ENCODE assay signal across 30 mouse cellular contexts in the genomic region with DNA sequence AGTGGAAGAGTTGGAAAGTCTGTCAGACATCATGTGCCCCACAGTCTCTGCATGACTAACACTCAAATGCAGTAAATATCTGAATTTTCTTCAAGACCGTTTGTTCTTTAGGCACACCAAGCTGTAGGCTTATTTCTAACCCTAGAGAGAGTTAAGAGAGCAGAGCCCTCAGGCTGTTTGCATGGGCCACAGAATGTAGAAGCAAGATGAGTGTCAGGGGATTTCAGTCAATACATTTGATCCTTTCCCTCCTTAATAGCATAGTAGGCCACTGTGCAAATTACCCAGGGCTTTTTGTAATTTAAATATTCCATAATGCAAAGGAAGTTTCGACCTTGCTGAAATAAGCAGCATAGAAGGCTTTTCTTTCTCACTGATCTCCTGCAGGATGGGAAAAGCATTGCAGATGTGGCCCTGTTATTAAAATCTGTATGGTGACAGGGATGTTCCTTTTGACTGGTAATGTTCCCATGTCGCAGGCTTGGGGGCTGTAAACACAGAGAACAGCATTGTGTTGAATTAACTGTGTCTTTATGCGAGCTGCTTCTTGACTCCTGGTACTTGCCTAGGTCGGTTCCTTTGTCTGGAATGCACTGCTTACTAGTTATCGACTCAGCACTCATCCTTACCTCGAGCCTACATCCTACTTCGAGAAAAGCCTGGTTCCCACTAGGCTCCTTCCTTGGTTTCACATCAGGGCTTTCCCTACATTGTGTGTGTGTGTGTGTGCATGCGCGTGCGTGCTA. TPM values are rescaled to one million over a fixed set of nuclear protein-coding genes. Genes with fewer than 3 reads are reported as not detected.
DNase-seq lines count a peak whose midpoint lies in the region; ATAC-seq and TF ChIP-seq lines count a peak whose summit lies in the region.
"Had no signal": no experiment of that assay in that cellular context is flagged by ENCODE, and none has a peak within 500 bp of the region (broad histone marks: within the 10 kb centered on the region; RNA-seq: fewer than 3 reads in every experiment).

No protein-coding gene starts in this region.

- 0 out of 2 replicates have a peak, but pooled peaks have one; percentile 26 for ATAC-seq in forebrain, embryonic 11.5 days (replicated peaks; ENCODE audit: low FRiP score)
- no peak for ATAC-seq in forebrain, embryonic 12.5 days (ENCODE audit: low FRiP score)
- 0 out of 2 replicates have a peak, but pooled peaks have one; percentile 18 for ATAC-seq in midbrain, embryonic 11.5 days (ENCODE audit: low FRiP score)
- no peak for ATAC-seq in midbrain, embryonic 16.5 days
- ATAC-seq in CD4-positive, CD25-positive, alpha-beta regulatory T cell, adult 4 months = no peak
- ATAC-seq: forebrain, embryonic 15.5 days; Patski had no signal

- peaks cover 15% of the 10 kb centered on the region; the same call in 1 of the 2 replicates for H3K36me3 ChIP-seq in forebrain, embryonic 11.5 days (ENCODE audit: control insufficient read depth, insufficient read depth, low read length)
- peaks cover 29% of the 10 kb centered on the region for H3K36me3 ChIP-seq in forebrain, embryonic 12.5 days (replicated peaks)
- peaks cover 14% of the 10 kb centered on the region for H3K36me3 ChIP-seq in midbrain, embryonic 11.5 days (ENCODE audit: control insufficient read depth, insufficient read depth, low read length)
- H3K36me3 ChIP-seq in midbrain, embryonic 16.5 days (ENCODE audit: control insufficient read depth, insufficient read depth, low read length) = peaks cover 12% of the 10 kb centered on the region; the same call in 1 of the 2 replicates

- DNase-seq in forebrain, embryonic 11.5 days (ENCODE audit: low spot score) = no peak
- DNase-seq in layer of hippocampus, adult 2 months (ENCODE audit: low spot score in 2 of 2) = no peak
- no peak for DNase-seq in layer of hippocampus, adult 8-10 months (ENCODE audit: low spot score in 2 of 2)
- DNase-seq in midbrain, embryonic 11.5 days (ENCODE audit: low spot score, missing footprints) = peak; percentile 79
- DNase-seq in retina, postnatal 1 day = no peak
- DNase-seq: adrenal gland, postnatal 10 days; cerebellum, adult 11 months; cerebellum, adult 9-10 months; cerebellum, postnatal 36 days; embryo, embryonic 11 days; gastrocnemius, adult 2 months; heart, postnatal 10 days; kidney, adult 18-20 months; kidney, postnatal 4 days; layer of hippocampus, adult 9-11 months; liver; lung, embryonic 14.5 days; lung, postnatal 14 days; right cerebral cortex, adult 18-20 months; spleen, adult 18-20 months; thymus, adult 18-20 months; thymus, postnatal 25 days had no signal

- no peak overlapping the region for H3K4me3 ChIP-seq in forebrain, embryonic 11.5 days (ENCODE audit: low read depth, low read length)
- H3K4me3 ChIP-seq in forebrain, embryonic 12.5 days (replicated peaks) = no peak overlapping the region
- no peak overlapping the region for H3K4me3 ChIP-seq in layer of hippocampus, adult 2 months
- H3K4me3 ChIP-seq in midbrain, embryonic 11.5 days (ENCODE audit: low read depth, low read length) = no peak overlapping the region
- no peak overlapping the region for H3K4me3 ChIP-seq in midbrain, embryonic 16.5 days (ENCODE audit: low read depth, low read length)
- H3K4me3 ChIP-seq: forebrain, embryonic 15.5 days; gastrocnemius, adult 2 months; heart, embryonic 13.5 days; liver, embryonic 15.5 days had no signal

- no peak overlapping the region for H3K9ac ChIP-seq in forebrain, embryonic 11.5 days (ENCODE audit: low read length)
- H3K9ac ChIP-seq in forebrain, embryonic 12.5 days = no peak overlapping the region
- H3K9ac ChIP-seq in midbrain, embryonic 11.5 days (ENCODE audit: low read length) = no peak overlapping the region
- no peak overlapping the region for H3K9ac ChIP-seq in midbrain, embryonic 16.5 days (ENCODE audit: low read depth, low read length)
- H3K9ac ChIP-seq: forebrain, embryonic 15.5 days; heart, embryonic 13.5 days; liver, embryonic 15.5 days; lung, embryonic 14.5 days had no signal

- 74% methylated on average over 11 of the region's 11 CpGs for WGBS in forebrain, embryonic 11.5 days
- WGBS in forebrain, embryonic 12.5 days = 74% methylated on average over 11 of the region's 11 CpGs
- WGBS in midbrain, embryonic 11.5 days = 81% methylated on average over 11 of the region's 11 CpGs
- WGBS in midbrain, embryonic 16.5 days = 71% methylated on average over 11 of the region's 11 CpGs

- H3K4me1 ChIP-seq in forebrain, embryonic 11.5 days (replicated peaks; ENCODE audit: control insufficient read depth, insufficient read depth, low read length) = no peaks in the 10 kb centered on the region
- peaks cover under 1% of the 10 kb centered on the region; the same call in 1 of the 2 replicates for H3K4me1 ChIP-seq in forebrain, embryonic 12.5 days
- no peaks in the 10 kb centered on the region; the same call in 1 of the 2 replicates for H3K4me1 ChIP-seq in midbrain, embryonic 11.5 days (ENCODE audit: control insufficient read depth, insufficient read depth, low read length)
- no peaks in the 10 kb centered on the region for H3K4me1 ChIP-seq in midbrain, embryonic 16.5 days (ENCODE audit: control insufficient read depth, insufficient read depth, low read length)

- no peak overlapping the region for H3K4me2 ChIP-seq in forebrain, embryonic 11.5 days (ENCODE audit: low read depth, low read length, severe bottlenecking)
- H3K4me2 ChIP-seq in forebrain, embryonic 12.5 days = no peak overlapping the region
- no peak overlapping the region for H3K4me2 ChIP-seq in midbrain, embryonic 11.5 days
- no peak overlapping the region for H3K4me2 ChIP-seq in midbrain, embryonic 16.5 days (ENCODE audit: low read length)
- H3K4me2 ChIP-seq: forebrain, embryonic 15.5 days; heart, embryonic 13.5 days; liver, embryonic 15.5 days; lung, embryonic 14.5 days had no signal

- no peaks in the 10 kb centered on the region for H3K27me3 ChIP-seq in forebrain, embryonic 11.5 days (ENCODE audit: control insufficient read depth, insufficient read depth, low read length)
- no peaks in the 10 kb centered on the region for H3K27me3 ChIP-seq in forebrain, embryonic 12.5 days
- no peaks in the 10 kb centered on the region for H3K27me3 ChIP-seq in midbrain, embryonic 11.5 days (ENCODE audit: control insufficient read depth, insufficient read depth, low read length)
- no peaks in the 10 kb centered on the region for H3K27me3 ChIP-seq in midbrain, embryonic 16.5 days (ENCODE audit: control insufficient read depth, insufficient read depth, low read depth, low read length)
- H3K27me3 ChIP-seq: forebrain, embryonic 15.5 days; heart, embryonic 13.5 days; liver, embryonic 15.5 days; Patski had no signal

- peak; percentile 24; the same call in 1 of the 2 replicates for TF ChIP-seq CTCF in layer of hippocampus, adult 2 months (conservative IDR thresholded peaks at IDR 0.05)

- H3K9me3 ChIP-seq in forebrain, embryonic 11.5 days (ENCODE audit: control insufficient read depth, low read length) = no peaks in the 10 kb centered on the region
- H3K9me3 ChIP-seq in forebrain, embryonic 12.5 days = no peaks in the 10 kb centered on the region
- H3K9me3 ChIP-seq in midbrain, embryonic 11.5 days (ENCODE audit: control insufficient read depth, low read length) = no peaks in the 10 kb centered on the region
- no peaks in the 10 kb centered on the region for H3K9me3 ChIP-seq in midbrain, embryonic 16.5 days (replicated peaks; ENCODE audit: control insufficient read depth, low read length, poor library complexity, severe bottlenecking)
- H3K9me3 ChIP-seq: forebrain, embryonic 15.5 days; heart, embryonic 13.5 days; liver, embryonic 15.5 days had no signal

- H3K27ac ChIP-seq in forebrain, embryonic 11.5 days (ENCODE audit: low read depth, low read length) = no peak overlapping the region
- H3K27ac ChIP-seq in forebrain, embryonic 12.5 days = no peak overlapping the region; the same call in 1 of the 2 replicates
- H3K27ac ChIP-seq in layer of hippocampus, adult 2 months = no peak overlapping the region
- peak overlapping the region; percentile 37; the same call in 1 of the 2 replicates for H3K27ac ChIP-seq in midbrain, embryonic 11.5 days (ENCODE audit: low read depth, low read length)
- peak overlapping the region; percentile 13; the same call in 1 of the 2 replicates for H3K27ac ChIP-seq in midbrain, embryonic 16.5 days (ENCODE audit: low read length)
- H3K27ac ChIP-seq: forebrain, embryonic 15.5 days; gastrocnemius, adult 2 months; heart, embryonic 13.5 days; liver, embryonic 15.5 days; stomach, postnatal 0 days had no signal

RNA-seq across cellular contexts. Expression of a gene that starts 7.3 kb away (rescaled TPM):
- polyA plus RNA-seq in forebrain, embryonic 11.5 days (2014; fragmentation: Nextera tagmentation; extraction: Ambion mirVana) = 687 and 743 TPM in 2 replicates
- polyA plus RNA-seq in forebrain, embryonic 12.5 days (2016; fragmentation: Nextera tagmentation; extraction: Ambion mirVana) = 584 and 658 TPM in 2 replicates
- 100 to 1,000 TPM; 341 to 352 TPM for total RNA-seq in layer of hippocampus, adult 2 months (2021)
- total RNA-seq in layer of hippocampus, adult 8-10 months (2022) = 100 to 1,000 TPM; 324 to 408 (median 347) TPM
- polyA plus RNA-seq in midbrain, embryonic 11.5 days (2014; fragmentation: Nextera tagmentation; extraction: Ambion mirVana) = 646 and 740 TPM in 2 replicates
- 459 and 464 TPM in 2 replicates for polyA plus RNA-seq in midbrain, embryonic 16.5 days (2015; fragmentation: Nextera tagmentation; extraction: Ambion mirVana)
- polyA plus RNA-seq in CD4-positive, CD25-positive, alpha-beta regulatory T cell, adult 4 months (2017; shearing (Covaris generic)) = 1,000 to 10,000 TPM; 1,591 to 2,129 TPM

RNA-seq across cellular contexts. Expression of a gene that starts 13.7 kb away (rescaled TPM):
- 300 and 308 TPM in 2 replicates for polyA plus RNA-seq in forebrain, embryonic 11.5 days (2014; fragmentation: Nextera tagmentation; extraction: Ambion mirVana)
- 250 and 263 TPM in 2 replicates for polyA plus RNA-seq in forebrain, embryonic 12.5 days (2016; fragmentation: Nextera tagmentation; extraction: Ambion mirVana)
- total RNA-seq in layer of hippocampus, adult 2 months (2021) = 10 to 100 TPM; 61.8 to 63.1 TPM
- total RNA-seq in layer of hippocampus, adult 8-10 months (2022) = 10 to 100 TPM; 52.9 to 69.6 (median 61.7) TPM
- 323 and 331 TPM in 2 replicates for polyA plus RNA-seq in midbrain, embryonic 11.5 days (2014; fragmentation: Nextera tagmentation; extraction: Ambion mirVana)
- 192 and 200 TPM in 2 replicates for polyA plus RNA-seq in midbrain, embryonic 16.5 days (2015; fragmentation: Nextera tagmentation; extraction: Ambion mirVana)
- polyA plus RNA-seq in CD4-positive, CD25-positive, alpha-beta regulatory T cell, adult 4 months (2017; shearing (Covaris generic)) = 100 to 1,000 TPM; 173 TPM

Comparison
In these comparisons a context has a peak if more than half of its experiments do, and no peak if none do; other contexts are left out.
1. ATAC-seq: peak in forebrain, embryonic 11.5 days (single experiment) and midbrain, embryonic 11.5 days (single experiment); none in forebrain, embryonic 12.5 days (single experiment), midbrain, embryonic 16.5 days (single experiment) and CD4-positive, CD25-positive, alpha-beta regulatory T cell, adult 4 months (single experiment).
2. H3K27ac ChIP-seq: peak in midbrain, embryonic 11.5 days (single experiment) and midbrain, embryonic 16.5 days (single experiment); none in forebrain, embryonic 11.5 days (single experiment), forebrain, embryonic 12.5 days (single experiment) and layer of hippocampus, adult 2 months (single experiment).